Mouse (Mus musculus): Measurements from ENCODE around the gene Tmem119. TPM values are rescaled to one million over a fixed set of nuclear protein-coding genes. Genes with fewer than 3 reads are reported as not detected.

The Tmem119 gene
- polyA plus RNA-seq, 2 experiments, result 1.1 to 1.4 TPM

DNA sequence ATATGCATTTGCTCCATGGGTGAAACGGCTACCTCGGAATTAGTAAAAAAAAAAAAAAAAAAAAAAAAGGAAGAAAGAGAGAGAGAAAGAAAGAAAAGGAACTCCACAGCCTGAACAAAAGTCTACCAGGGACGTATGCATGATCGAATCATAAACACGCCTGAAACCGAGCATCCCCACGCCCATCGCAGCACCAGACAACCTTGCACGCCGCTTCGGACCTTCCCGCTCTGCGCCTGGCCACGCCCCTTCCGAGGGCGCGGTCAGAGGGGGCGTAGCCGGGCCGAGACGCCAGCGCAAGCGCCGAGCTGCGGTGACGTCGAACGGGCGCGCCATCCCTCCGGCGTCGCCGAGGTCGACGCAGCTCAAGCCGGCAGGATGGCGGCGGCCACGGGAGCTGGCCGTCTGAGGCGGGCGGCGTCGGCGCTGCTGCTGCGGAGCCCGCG lies 27.8 kb downstream of the Tmem119 start, which contains the start of the genes Sart3 and Iscu:
Sart3 (minus strand) TSS at position 61 of the 446 bp plus-strand sequence.
Iscu (plus strand) TSS at position 299 of the 446 bp plus-strand sequence.
- Histone ChIP-seq H3K27ac (peak within 1 kb of the TSS; percentile 72), H3K9me3 (ENCODE audit: control insufficient read depth, low read length) (no peaks in the 10 kb centered on the region), H3K4me3 (ENCODE audit: insufficient read depth in 1 of 2, low read depth in 2 of 2, low read length in 2 of 2) (peak within 1 kb of the TSS; percentile 76 to 94), H3K27me3 (ENCODE audit: control insufficient read depth, insufficient read depth, low read length) (no peaks in the 10 kb centered on the region), H3K36me3 (replicated peaks; ENCODE audit: control insufficient read depth, insufficient read depth, low read depth) (peaks cover 19% of the 10 kb centered on the region), H3K4me2 (ENCODE audit: low read depth) (peak within 1 kb of the TSS; percentile 96), H3K4me1 (replicated peaks; ENCODE audit: control insufficient read depth in 2 of 2, insufficient read depth in 2 of 2, low read length in 1 of 2) (peaks cover 6 to 13% of the 10 kb centered on the region in 2 experiments), H3K9ac (replicated peaks) (peak within 1 kb of the TSS; percentile 80)
- DNase-seq (ENCODE audit: low read depth in 3 of 3, low spot score in 3 of 3) (peak; percentile 90 to 92 (median 91)), ATAC-seq (ENCODE audit: insufficient read depth) (peak; percentile 83)
- no peak for TF ChIP-seq EP300 (IDR thresholded peaks at IDR 0.05; ENCODE audit: low read depth)
- TF ChIP-seq CTCF (IDR thresholded peaks at IDR 0.05; ENCODE audit: low read depth), result no peak
- WGBS (ENCODE audit: insufficient replicate concordance), result under 1% methylated on average over 47 of the region's 49 CpGs

DNA sequence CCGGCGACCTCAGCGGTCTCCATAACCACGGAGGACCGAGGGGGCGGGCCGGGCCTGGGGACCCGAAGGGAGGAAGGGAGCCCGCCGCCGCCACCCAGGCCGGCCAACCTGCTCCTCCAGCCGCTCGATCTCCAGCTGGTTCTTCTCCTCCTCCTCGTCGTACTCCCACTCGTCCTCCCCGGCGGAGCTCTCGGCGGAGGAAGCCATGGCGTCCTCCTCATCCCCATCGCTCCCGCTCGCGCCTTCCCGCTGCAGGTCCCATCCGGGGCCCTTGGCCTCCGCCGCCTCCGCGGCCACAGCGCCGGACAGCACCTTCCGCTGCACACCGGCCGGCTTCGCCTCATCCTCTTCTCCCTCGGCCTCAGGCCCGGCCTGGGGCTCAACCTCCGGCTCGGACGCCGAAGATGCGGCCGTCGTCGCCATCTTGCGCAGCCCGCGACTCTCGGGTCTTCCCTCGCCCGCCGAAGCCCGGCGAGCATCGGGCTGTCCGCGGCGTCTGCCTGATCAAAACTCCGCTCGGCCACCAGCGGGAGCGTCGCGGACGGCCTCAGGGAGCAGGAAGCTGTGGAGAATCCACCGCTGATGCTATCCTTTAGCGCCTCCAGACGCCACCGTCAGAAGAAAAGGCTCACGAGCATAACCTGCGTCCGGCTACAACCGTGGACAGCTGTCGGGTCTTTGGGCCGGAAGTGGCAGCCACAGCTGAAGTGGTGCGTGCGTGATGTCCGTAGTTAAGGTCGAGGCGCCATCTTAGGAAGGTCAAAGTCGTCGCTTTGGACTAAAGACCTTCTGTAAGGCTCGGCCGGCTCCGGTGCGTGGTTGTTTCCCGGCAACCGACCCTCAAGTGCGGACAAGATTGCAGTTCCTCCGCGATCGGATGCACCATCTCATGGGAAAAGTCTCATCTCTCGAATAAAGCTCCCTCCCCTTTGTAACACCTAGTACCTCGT lies 28.8 kb downstream of the Tmem119 start:
- whole genome bisulfite sequencing (ENCODE audit: insufficient replicate concordance), result under 1% methylated on average over 91 of the region's 97 CpGs

DNA sequence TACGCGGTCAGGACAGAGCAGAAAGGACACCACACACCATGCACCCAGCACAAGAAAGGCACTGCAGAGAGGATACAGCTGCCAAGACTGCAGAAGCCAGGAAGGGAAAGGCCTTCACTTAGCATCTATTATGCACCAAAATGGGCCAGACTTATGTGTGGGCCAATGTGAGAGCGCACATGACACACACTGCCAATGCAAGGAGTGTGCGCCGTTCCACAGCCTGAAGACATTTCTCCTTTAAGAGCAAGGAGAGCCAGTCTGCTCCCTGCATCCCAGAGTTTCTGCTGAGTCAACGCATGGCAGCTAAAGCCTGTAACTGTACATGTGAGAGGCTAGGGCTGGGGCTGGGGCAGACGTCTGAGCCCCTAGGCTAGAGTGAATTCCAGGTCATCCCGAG lies 31.5 kb downstream of the Tmem119 start:
- DNase-seq (ENCODE audit: low read depth in 3 of 3, low spot score in 3 of 3) (no peak), ATAC-seq (ENCODE audit: insufficient read depth) (no peak)
- H3K27me3 ChIP-seq (ENCODE audit: control insufficient read depth, insufficient read depth, low read length), result no peaks in the 10 kb centered on the region
- H3K9me3 ChIP-seq (ENCODE audit: control insufficient read depth, low read length), result no peaks in the 10 kb centered on the region
- TF ChIP-seq EP300 (IDR thresholded peaks at IDR 0.05; ENCODE audit: low read depth) (no peak), CTCF (IDR thresholded peaks at IDR 0.05; ENCODE audit: low read depth) (no peak)
- H3K9ac ChIP-seq (replicated peaks), result no peak overlapping the region
- no peak overlapping the region for H3K4me2 ChIP-seq (ENCODE audit: low read depth)
- H3K4me1 ChIP-seq (replicated peaks; ENCODE audit: control insufficient read depth in 2 of 2, insufficient read depth in 2 of 2, low read length in 1 of 2), result peaks cover 4 to 10% of the 10 kb centered on the region in 2 experiments
- no peak overlapping the region for H3K27ac ChIP-seq
- peaks cover 11% of the 10 kb centered on the region for H3K36me3 ChIP-seq (replicated peaks; ENCODE audit: control insufficient read depth, insufficient read depth, low read depth)
- 86% methylated on average over 8 of the region's 8 CpGs for WGBS (ENCODE audit: insufficient replicate concordance)
- no peak overlapping the region for H3K4me3 ChIP-seq (ENCODE audit: insufficient read depth in 1 of 2, low read depth in 2 of 2, low read length in 2 of 2)

More for the DNA sequence above, 28.8 kb downstream of the Tmem119 start:
- Histone ChIP-seq H3K9ac (replicated peaks) (peak overlapping the region; percentile 67), H3K4me3 (ENCODE audit: insufficient read depth in 1 of 2, low read depth in 2 of 2, low read length in 2 of 2) (peak overlapping the region; percentile 76 to 87), H3K9me3 (ENCODE audit: control insufficient read depth, low read length) (no peaks in the 10 kb centered on the region), H3K4me2 (ENCODE audit: low read depth) (peak overlapping the region; percentile 96), H3K27me3 (ENCODE audit: control insufficient read depth, insufficient read depth, low read length) (no peaks in the 10 kb centered on the region), H3K27ac (peak overlapping the region; percentile 72), H3K4me1 (replicated peaks; ENCODE audit: control insufficient read depth in 2 of 2, insufficient read depth in 2 of 2, low read length in 1 of 2) (peaks cover 6 to 13% of the 10 kb centered on the region in 2 experiments), H3K36me3 (replicated peaks; ENCODE audit: control insufficient read depth, insufficient read depth, low read depth) (peaks cover 14% of the 10 kb centered on the region)
- TF ChIP-seq EP300 (IDR thresholded peaks at IDR 0.05; ENCODE audit: low read depth) (peak; percentile 68), CTCF (IDR thresholded peaks at IDR 0.05; ENCODE audit: low read depth) (no peak)
- ATAC-seq (ENCODE audit: insufficient read depth), result peak; percentile 77
- DNase-seq (ENCODE audit: low read depth in 3 of 3, low spot score in 3 of 3), result peak; percentile 84 to 88 (median 86)

DNA sequence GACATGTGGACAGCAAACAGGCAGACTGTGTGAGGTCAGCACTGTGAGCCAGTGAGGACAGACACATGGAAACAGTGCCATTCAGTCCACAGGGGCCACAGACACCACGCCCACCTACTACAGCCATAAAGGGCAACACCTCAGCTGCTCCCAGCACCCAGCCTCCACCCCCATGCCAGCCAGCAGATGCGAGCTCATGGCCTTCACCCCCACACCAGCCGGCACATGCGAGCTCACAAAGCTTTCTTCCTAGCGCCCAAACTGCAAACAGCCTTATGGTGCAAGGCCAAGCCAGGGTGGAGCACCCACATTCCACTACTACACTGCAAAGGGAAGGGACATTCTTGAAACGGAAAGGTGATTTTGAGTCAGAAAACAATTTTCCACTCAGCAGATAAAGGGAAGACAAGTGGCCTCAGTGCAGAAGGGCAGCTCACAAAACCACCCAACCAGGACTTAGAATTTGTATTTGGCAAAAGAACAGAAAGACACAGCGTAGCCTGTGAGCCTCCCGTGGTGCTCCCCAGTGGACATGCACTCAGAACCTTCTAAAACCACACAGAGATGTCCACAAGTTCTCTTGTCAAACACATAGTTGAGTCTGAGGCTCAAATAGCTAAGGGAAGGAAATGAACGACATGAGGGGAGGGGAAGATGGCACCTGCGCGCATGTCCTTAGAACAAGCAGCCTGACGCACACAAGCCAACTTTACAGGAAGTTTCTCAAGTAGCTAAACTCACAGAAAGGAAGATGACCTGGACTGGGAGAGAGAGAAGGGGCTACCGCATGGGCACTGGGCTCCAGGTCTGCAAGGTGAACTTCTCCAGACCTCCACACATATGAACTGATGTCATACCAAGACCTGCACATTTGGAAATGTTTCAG lies 34.4 kb downstream of the Tmem119 start:
- H3K9me3 ChIP-seq (ENCODE audit: control insufficient read depth, low read length), result no peaks in the 10 kb centered on the region
- no peaks in the 10 kb centered on the region for H3K27me3 ChIP-seq (ENCODE audit: control insufficient read depth, insufficient read depth, low read length)
- no peak for DNase-seq (ENCODE audit: low read depth in 3 of 3, low spot score in 3 of 3)
- H3K4me3 ChIP-seq (ENCODE audit: insufficient read depth in 1 of 2, low read depth in 2 of 2, low read length in 2 of 2), result no peak overlapping the region
- WGBS (ENCODE audit: insufficient replicate concordance), result 73% methylated on average over 13 of the region's 13 CpGs
- TF ChIP-seq EP300 (IDR thresholded peaks at IDR 0.05; ENCODE audit: low read depth), result no peak
- no peak for TF ChIP-seq CTCF (IDR thresholded peaks at IDR 0.05; ENCODE audit: low read depth)
- no peak overlapping the region for H3K9ac ChIP-seq (replicated peaks)
- H3K36me3 ChIP-seq (replicated peaks; ENCODE audit: control insufficient read depth, insufficient read depth, low read depth), result peaks cover 27% of the 10 kb centered on the region
- H3K27ac ChIP-seq, result no peak overlapping the region
- no peak overlapping the region for H3K4me2 ChIP-seq (ENCODE audit: low read depth)
- H3K4me1 ChIP-seq (replicated peaks; ENCODE audit: control insufficient read depth in 2 of 2, insufficient read depth in 2 of 2, low read length in 1 of 2), result peaks cover 4 to 5% of the 10 kb centered on the region in 2 experiments
- no peak for ATAC-seq (ENCODE audit: insufficient read depth)

All from liver, embryonic 14.5 days (tissue).